Mouse (Mus musculus) neural tube, embryonic 10.5 days (tissue): ENCODE results near the gene Pigyl.

Experiments used
- DNase-seq: peaks from one replicate; pipeline ENCODE4 v3.0.0-alpha.2; 2017; ENCODE audit warnings: low spot score; ENCODE audit errors: extremely low spot score

Gene Pigyl

GRCm38 (mm10) chr9:22156497-22157245 is at the start of gene Pigyl:
TSS of gene Pigyl (plus strand) at chr9:22156846.
- peak; percentile 99 for DNase-seq

GRCm38 (mm10) chr9:22108194-22108593 is 48.5 kb upstream of the Pigyl start:
- no peak for DNase-seq

GRCm38 (mm10) chr9:22115635-22116034 is 41.0 kb upstream of the Pigyl start:
- no peak for DNase-seq

GRCm38 (mm10) chr9:22116086-22116485 is 40.6 kb upstream of the Pigyl start:
- peak; percentile 30 for DNase-seq

DNA sequence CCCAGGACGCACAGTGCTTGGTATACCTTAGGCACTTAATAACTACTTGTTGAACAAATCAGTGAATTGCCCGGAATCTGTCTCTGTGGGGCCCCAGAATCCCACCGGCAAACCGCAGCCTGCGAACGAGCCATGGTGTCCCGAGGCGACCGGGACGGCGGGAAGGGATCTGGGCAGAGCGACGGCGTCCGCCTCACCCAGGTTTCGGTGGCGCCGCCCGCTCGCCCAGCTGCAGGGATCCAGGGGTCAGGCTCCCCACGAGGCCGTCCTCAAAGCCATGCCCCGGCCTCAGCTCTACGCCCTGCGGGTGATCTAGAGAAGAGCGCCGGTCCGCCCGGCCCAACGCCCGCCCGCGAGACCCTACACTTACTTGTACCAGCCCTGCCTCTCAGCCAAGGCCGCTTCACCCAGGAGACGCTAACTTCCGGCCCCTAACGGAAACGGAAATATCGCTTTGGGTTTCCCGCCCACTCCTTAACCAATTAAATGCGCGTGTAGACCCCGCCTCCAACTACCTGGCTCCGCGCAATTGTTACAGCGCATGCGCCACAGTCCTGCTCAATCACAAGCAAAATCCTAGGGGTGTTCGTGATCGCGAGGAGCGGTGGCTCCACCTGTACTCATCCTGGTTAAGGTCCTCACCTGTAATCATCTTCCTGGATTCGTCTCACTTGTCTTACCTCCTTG is 39.8 kb upstream of the Pigyl start, which contains the start of gene Elof1:
Elof1 (minus strand) TSS at position 433 of the 687 bp plus-strand sequence.
- peak; percentile 94 for DNase-seq

- peak; percentile 35 for DNase-seq
Measured at GRCm38 (mm10) chr9:22117754-22118456, 38.7 kb upstream of the Pigyl start.

DNA sequence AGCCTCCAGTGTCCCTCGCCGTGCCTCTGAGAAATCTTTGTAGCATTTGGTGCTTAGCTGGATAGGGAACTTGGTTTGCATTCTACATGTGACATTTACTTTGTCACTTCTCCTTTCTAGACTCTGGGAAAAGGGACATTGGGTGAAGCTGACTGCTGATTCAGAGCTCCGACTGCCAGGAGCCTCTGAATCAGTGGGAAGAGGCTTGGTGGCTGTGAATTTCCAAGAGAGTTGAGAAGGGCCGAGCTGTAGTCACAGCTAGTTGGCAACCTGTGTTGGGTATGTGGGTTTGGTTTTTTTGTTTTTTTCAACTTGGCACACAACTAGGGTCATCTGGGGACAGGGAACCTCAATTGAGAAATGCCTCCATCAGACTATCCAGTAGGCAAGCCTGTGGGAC is 37.1 kb upstream of the Pigyl start:
- DNase-seq = no peak

DNA sequence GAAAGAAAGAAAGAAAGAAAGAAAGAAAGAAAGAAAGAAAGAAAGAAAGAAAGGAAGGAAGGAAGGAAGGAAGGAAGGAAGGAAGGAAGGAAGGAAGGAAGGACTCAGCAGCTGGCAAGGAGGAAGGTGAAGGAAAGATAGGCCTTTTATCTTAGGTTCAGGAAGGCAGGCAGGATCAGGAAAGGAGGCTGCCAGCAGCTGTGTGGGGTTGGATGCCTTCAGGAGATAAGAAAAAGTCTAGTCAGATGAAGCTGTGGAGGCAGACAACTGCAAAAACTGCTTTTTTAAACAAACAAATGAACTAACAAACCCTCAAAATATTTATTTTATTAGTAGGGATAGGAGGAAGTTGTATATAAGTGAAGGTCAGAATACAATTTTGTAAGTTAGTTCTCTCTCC is 35.1 kb upstream of the Pigyl start:
- no peak for DNase-seq

- no peak for DNase-seq
Measured at GRCm38 (mm10) chr9:22122005-22122404, 34.6 kb upstream of the Pigyl start.

DNA sequence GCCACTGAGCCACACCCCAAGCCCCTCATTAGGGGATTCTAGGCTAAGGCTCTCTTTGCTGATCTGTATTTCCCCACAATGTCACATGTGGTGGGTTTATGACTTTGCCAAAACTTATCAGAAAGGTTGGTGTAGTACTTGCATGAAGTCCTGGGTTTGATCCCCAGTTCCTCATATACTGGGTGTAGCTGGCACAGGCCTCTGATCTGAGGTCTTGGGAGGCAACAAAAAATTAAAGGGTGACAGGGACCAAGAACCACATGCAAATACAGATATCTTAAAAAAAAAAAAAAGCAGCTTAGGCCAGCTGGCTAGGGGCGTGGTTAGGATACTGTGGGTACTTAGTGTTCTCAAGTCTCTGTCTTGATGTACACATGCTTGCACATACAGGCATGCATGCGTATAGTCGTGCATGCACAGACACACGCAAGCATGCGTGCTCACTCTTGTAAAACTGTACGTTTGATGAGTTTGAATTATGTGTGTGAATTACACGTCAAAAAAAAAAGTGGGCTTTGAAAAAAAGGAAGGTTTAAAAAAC is 33.5 kb upstream of the Pigyl start:
- DNase-seq = no peak

DNA sequence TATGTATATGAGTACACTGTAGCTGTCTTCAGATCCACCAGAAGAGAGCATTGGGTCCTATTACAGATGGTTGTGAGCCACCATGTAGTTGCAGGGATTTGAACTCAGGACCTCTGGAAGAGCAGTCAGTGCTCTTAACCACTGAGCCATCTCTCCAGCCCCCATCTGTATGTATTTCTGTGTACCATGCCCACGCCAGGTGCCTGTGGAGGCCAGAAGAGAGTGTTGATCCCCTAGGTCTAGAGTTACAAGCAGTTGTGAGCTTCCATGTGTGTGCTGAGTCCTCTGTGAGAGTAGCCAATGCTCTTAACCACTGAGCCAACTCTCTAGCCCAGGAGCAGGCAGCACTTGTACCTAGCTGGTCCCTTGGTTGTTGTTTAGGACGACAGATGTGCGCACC is 32.5 kb upstream of the Pigyl start:
- DNase-seq = no peak

- no peak for DNase-seq
Measured at GRCm38 (mm10) chr9:22125246-22126027, 31.2 kb upstream of the Pigyl start.

DNA sequence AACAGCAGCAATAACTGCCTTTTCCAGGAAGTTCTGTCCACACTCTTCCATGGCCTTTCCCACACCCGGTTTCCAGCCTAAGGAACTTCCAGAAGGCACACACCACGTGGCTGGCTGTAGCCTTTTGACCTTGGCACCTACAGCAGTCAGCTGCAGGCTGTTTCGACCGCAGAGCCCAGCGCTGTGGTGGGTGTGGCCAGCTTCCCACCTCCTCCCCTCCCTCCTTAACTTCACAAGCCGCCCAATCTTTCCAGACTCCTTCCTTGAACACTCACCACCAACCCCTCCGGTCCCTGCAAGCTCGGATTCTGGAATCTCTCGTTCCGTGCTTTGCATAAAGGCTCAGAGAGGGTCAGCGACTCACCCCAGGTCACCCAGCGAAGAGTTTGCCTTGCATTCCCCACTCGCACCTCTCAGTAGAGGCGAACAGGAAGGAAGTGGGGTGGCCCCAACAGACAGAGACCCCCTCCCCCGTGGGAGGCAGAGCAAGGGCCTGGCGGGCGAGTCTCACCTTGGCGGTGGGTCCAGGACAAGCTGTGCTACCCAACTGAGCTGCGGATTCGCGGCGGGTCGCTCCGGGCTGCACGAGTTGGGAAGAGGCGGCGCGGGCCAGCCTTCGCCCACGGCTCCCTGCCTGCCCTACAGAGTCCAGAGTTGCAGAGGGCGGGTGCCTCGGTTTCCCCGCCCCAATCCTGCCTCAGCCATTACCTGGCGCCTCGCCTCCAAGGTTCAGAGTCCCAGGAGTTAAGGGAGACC is 25.2 kb upstream of the Pigyl start:
- DNase-seq = peak; percentile 41

DNA sequence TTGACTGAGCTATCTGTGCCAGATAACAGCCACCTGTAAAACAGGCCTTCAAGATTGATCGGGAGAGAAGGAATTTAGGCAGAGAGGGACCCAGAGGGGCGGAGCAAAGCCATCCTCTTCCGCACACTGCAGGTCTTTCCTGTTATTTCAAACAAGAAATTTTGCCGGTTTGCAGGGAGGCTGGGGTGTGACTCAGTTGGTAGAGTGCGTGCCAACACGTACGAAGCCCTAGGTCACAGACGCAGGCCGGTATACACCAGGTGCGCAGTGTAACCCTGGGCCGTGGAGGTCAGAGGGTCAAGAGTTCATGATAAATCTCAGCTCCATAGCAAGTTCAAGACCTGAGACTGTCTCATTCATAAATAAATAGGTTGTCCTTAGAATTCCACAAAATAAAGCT is 24.4 kb upstream of the Pigyl start:
- no peak for DNase-seq

DNA sequence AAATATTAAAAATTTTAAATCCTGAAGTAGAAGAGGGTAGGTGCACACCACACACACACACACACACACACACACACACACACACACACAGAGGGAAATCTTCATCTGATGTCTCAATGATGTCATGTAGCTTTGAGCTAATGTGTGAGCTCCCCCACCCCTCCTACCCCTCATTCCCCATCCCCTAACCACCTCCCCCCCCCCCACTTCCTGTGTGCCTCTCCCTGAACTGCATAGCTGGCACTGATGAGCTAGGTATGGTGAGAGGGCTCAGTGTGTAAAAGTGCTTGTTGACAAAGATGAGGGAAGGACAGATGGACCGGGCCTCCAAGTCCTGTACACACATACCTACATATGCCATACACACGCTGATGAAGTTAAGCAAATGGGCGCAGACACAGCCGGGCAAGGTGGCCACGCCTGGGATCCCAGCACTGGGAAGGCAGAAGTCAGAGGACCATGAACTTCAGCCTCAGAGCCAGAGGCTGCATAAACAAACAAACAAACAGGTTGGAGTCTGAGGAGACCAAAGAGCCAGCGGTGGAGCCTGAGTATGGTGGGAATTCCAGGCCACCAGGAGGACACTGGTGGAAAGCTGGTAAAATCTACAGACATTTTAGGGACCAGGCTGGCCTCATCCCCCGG is 22.3 kb upstream of the Pigyl start:
- DNase-seq = no peak

DNA sequence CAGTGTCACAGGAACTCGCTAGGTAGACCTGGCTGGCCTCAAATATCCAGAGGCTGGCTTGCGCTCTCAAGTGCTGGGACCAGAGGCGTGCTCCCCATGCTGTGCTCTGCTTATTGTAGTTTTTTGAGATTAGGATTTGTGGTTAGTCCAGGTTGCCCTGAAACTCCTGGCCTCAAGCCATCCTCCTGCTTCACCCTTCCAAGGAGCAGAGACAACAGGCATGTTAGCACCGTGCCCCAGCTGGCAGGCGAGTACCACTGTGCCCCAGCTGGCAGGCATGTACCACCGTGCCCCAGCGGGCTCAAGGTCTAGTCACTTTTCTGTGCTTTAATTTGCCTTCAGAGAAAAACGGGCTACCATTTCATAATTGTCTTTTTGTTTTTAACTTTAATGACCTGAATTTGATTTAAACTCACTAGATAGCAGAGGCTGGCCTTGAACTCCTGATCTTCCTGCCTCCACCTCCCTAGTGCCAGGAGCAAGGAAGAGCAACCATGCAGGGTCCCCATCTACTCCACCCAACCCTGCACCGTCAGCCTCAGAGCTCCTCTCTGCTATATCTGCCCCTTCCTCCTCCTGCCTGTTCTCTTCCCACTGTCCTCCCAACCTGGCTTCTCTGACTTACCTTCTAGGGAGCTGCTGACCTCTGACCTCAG is 21.5 kb upstream of the Pigyl start:
- DNase-seq = no peak

DNA sequence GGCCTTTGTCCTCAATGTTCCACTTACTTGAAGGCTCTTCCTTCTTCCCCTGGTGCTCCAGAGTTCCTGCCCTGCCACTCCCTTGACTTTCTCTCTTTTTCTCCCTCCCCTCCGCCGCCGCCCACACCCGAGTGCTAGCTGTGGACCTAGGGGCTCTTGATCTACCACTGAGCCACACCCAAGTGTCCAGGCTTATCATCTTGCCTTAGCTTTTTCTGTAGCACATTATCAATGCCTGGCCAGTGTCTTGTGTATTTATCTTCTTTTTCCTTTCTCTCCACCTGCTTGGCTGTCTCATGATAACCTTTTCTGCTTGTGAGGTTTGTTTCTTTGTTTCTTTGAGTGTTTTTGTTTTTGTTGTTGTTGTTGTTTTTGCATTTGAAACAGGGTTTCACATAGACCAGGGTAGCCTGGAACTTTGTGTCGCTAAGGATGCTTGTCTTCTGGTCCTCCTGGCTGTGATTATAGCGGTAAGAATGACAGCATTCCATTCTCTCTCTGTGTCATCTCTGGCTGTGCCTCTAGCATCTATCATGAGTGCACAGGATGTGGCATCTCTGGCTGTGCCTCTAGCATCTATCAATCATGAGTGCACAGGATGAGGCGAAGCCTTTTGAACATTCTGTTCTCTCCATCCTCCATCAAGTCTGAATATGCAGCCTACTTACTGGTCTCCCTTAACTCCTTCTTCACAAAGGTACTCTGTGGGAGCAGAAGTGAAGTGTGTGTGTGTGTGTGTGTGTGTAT is 20.8 kb upstream of the Pigyl start, which contains the start of gene Acp5:
Acp5 (minus strand) TSS at position 68 of the 747 bp plus-strand sequence.
- no peak for DNase-seq

DNA sequence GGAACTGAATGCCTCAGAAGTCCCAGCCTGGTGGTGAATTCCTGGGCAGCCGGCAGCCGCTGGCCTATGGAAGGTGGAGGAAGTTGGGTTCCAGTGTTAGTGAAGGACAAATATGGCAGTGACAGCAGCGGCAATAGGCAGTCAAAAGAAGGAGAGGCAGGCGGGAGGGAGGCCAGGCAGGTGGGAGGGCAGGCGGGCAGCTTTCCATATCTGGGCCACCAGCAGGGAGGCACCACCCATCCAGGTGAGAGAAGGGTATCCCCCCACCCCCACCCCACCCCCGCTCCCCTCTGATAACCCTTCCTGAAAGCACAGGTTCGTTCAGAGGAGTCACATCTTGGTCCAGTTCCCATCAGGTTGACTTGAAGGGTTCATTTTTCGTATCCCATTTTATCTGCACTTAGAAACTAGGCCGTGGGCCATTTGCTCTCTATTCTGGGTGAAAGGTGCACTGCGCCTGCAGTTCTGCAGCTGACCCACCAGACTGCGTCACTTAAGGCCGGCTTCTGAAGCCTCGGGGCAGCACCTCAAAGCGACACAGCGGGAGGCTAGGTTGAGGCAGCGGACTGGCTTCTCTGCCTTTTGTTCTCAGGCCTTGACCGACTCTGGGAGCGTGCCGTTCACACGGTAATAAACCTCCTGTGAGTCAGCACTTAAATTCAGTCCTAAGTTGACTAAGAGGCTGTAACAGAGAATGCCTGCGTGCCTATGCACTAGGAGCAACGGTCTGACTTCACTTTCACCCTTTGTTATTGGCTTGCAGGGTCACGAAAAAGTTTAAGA is 19.7 kb upstream of the Pigyl start:
- DNase-seq = peak; percentile 49
